Mouse (Mus musculus) MEL (cell line): ENCODE results near the gene Hs6st1.

Experiments used
- EP300 ChIP-seq, 2 experiments: IDR thresholded peaks; 2 replicates each; pipeline ENCODE4 v1.6.1; 2011; ENCODE audit warnings: improper control_type of control experiment in 2 of 2, low read length in 2 of 2, low read depth in 1 of 2, mild to moderate bottlenecking in 1 of 2
- MAFK ChIP-seq: IDR thresholded peaks from 2 replicates; pipeline ENCODE4 v1.6.1; 2011; ENCODE audit warnings: low read depth, mild to moderate bottlenecking, low read length, improper control_type of control experiment, borderline replicate concordance
- MAZ ChIP-seq: IDR thresholded peaks from 2 replicates; pipeline ENCODE4 v1.6.1; 2012; ENCODE audit warnings: low read depth, mild to moderate bottlenecking, inconsistent platforms, low read length, improper control_type of control experiment
- ZC3H11A ChIP-seq: IDR thresholded peaks from 2 replicates; pipeline ENCODE4 v1.6.1; 2012; ENCODE audit warnings: low read depth, mild to moderate bottlenecking, inconsistent platforms, low read length, improper control_type of control experiment

- no peak for TF ChIP-seq MAFK
- no peak for TF ChIP-seq EP300 (IDR thresholded peaks at IDR 0.05; ENCODE audit: low read depth in 1 of 2, low read length in 2 of 2)
- no peak for TF ChIP-seq MAZ
- TF ChIP-seq ZC3H11A: no peak
Measured at GRCm38 (mm10) chr1:36019161-36019560, 49.0 kb upstream of the Hs6st1 start.
